Comparison of ENCODE assay signal across 21 mouse cellular contexts in genomic region chr13:17775364-17775763, GRCm38 (mm10).
"Had no signal": no experiment of that assay in that cellular context is flagged by ENCODE, and none has a peak within 500 bp of the region (broad histone marks: within the 10 kb centered on the region; RNA-seq: fewer than 3 reads in every experiment).

No protein-coding gene starts in this region.

- H3K4me3 ChIP-seq: limb, embryonic 12.5 days; limb, embryonic 15.5 days; liver, embryonic 15.5 days; midbrain, embryonic 10.5 days; midbrain, embryonic 13.5 days; myocyte; neural tube, embryonic 13.5 days; stomach, embryonic 15.5 days had no signal

- H3K27ac ChIP-seq: limb, embryonic 12.5 days; limb, embryonic 15.5 days; liver, embryonic 15.5 days; midbrain, embryonic 10.5 days; midbrain, embryonic 13.5 days; neural tube, embryonic 13.5 days; stomach, embryonic 15.5 days had no signal

- H3K4me1 ChIP-seq: limb, embryonic 12.5 days; limb, embryonic 15.5 days; liver, embryonic 15.5 days; midbrain, embryonic 10.5 days; midbrain, embryonic 13.5 days; neural tube, embryonic 13.5 days; stomach, embryonic 15.5 days had no signal

- H3K9ac ChIP-seq: limb, embryonic 12.5 days; limb, embryonic 15.5 days; liver, embryonic 15.5 days; midbrain, embryonic 13.5 days; neural tube, embryonic 13.5 days; stomach, embryonic 15.5 days had no signal

- DNase-seq: kidney, adult 11 months; kidney, adult 9 months; kidney, postnatal 14 days; kidney, postnatal 4 days; left cerebral cortex, postnatal 4 days; lung, adult 18-20 months; lung, postnatal 4 days; retina, postnatal 1 day; right cerebral cortex, postnatal 25 days; spleen, adult 18-20 months; thymus, postnatal 25 days had no signal

- H3K4me2 ChIP-seq: limb, embryonic 12.5 days; limb, embryonic 15.5 days; liver, embryonic 15.5 days; midbrain, embryonic 13.5 days; neural tube, embryonic 13.5 days; stomach, embryonic 15.5 days had no signal

- H3K9me3 ChIP-seq: limb, embryonic 15.5 days; liver, embryonic 15.5 days; midbrain, embryonic 10.5 days; midbrain, embryonic 13.5 days; neural tube, embryonic 13.5 days had no signal

- ATAC-seq: inflammation-experienced regulatory T-cells, adult 6 months; midbrain, embryonic 13.5 days; midbrain, embryonic 16.5 days had no signal

- H3K27me3 ChIP-seq: limb, embryonic 12.5 days; limb, embryonic 15.5 days; liver, embryonic 15.5 days; midbrain, embryonic 13.5 days; neural tube, embryonic 13.5 days; stomach, embryonic 15.5 days had no signal
